Mouse (Mus musculus) liver, adult 2 months (tissue): ENCODE measurements at regions not wholly inside any gene's neighbourhood (a gene's known extent, or its start where the extent isn't known, plus 50 kb on each side); places are given as distances from the start of the nearest gene placed in this dataset.

Experiments used
- DNase-seq: peaks from one replicate; pipeline ENCODE4 v3.0.0-alpha.2; 2011; ENCODE audit warnings: low read depth, low spot score; ENCODE audit errors: extremely low read depth
- H3K27ac ChIP-seq: fragments of 200-500 bp; replicated peaks from 2 replicates; pipeline ENCODE4 v1.5.1; 2012; ENCODE audit warnings: low read depth, mild to moderate bottlenecking, control low read depth, inconsistent platforms, low read length; ENCODE audit not compliant: insufficient read depth
- H3K27me3 ChIP-seq: fragments of 200-500 bp; 2 replicates; pipeline ENCODE4 v1.6.1; 2012; ENCODE audit warnings: mild to moderate bottlenecking, moderate library complexity, low read length, inconsistent platforms; ENCODE audit not compliant: control insufficient read depth, insufficient read depth
- H3K36me3 ChIP-seq: fragments of 200-500 bp; 2 replicates; pipeline ENCODE4 v1.6.1; 2012; ENCODE audit warnings: low read length, inconsistent platforms; ENCODE audit not compliant: control insufficient read depth, insufficient read depth
- H3K4me1 ChIP-seq: fragments of 200-500 bp; 2 replicates; pipeline ENCODE4 v1.6.1; 2011; ENCODE audit warnings: low read length; ENCODE audit not compliant: control insufficient read depth, insufficient read depth
- H3K4me3 ChIP-seq: fragments of 200-500 bp; 2 replicates; pipeline ENCODE4 v1.5.1; 2011; ENCODE audit warnings: low read depth, mild to moderate bottlenecking, control low read depth, low read length, moderate library complexity; ENCODE audit not compliant: insufficient read depth
- H3K79me2 ChIP-seq: fragments of 200-500 bp; 2 replicates; pipeline ENCODE4 v1.6.1; 2012; ENCODE audit warnings: inconsistent platforms, mild to moderate bottlenecking, low read length, moderate library complexity; ENCODE audit not compliant: control insufficient read depth, insufficient read depth
- H3K9ac ChIP-seq: fragments of 200-500 bp; 2 replicates; pipeline ENCODE4 v1.6.1; 2012; ENCODE audit warnings: low read depth, mild to moderate bottlenecking, control low read depth, inconsistent platforms, low read length
- CTCF ChIP-seq: fragments of 200-500 bp; IDR thresholded peaks from 2 replicates; pipeline ENCODE4 v1.5.1; 2011; ENCODE audit warnings: low read depth, low read length, control low read depth
- POLR2A ChIP-seq: fragments of 200-500 bp; IDR thresholded peaks from 2 replicates; pipeline ENCODE4 v1.6.1; 2011; ENCODE audit warnings: low read length, control low read depth; ENCODE audit not compliant: insufficient read depth; ENCODE audit errors: extremely low read depth
- WGBS: fragments of 180-500 bp; shearing (Covaris S2); methylation state at CpG from one replicate; pipeline ENCODE4 v1.1.7; 2018; 5-methylcytosine and 5-hydroxymethylcytosine counted together

DNA sequence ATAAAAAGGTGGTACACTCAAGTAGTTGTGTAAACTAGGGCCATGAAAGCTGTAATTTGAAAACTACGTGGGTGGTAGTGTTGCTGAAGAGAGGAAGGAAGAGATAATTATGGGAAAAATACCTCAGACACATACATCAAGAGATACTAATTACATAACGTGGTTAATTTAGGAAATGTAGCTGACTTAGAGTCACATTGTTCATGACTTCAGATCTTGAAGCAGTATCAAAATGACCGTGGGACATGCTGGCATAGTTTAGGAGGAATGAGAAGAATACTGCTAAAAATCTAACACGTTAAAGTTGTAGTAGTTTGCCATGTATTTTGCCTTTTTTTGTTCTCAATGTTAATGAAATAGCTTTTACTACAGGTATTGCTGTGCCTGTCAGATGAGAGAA lies 445.9 kb upstream of the Sel1l start:
- H3K4me1 ChIP-seq = no peaks in the 10 kb centered on the region
- TF ChIP-seq POLR2A (no peak), CTCF (no peak)
- no peak for DNase-seq
- no peak overlapping the region for H3K27ac ChIP-seq
- no peaks in the 10 kb centered on the region for H3K27me3 ChIP-seq
- no peaks in the 10 kb centered on the region for H3K79me2 ChIP-seq
- no peak overlapping the region for H3K4me3 ChIP-seq
- WGBS = 69% methylated on average over 4 of the region's 4 CpGs
- no peaks in the 10 kb centered on the region for H3K36me3 ChIP-seq
- H3K9ac ChIP-seq = no peak overlapping the region

DNA sequence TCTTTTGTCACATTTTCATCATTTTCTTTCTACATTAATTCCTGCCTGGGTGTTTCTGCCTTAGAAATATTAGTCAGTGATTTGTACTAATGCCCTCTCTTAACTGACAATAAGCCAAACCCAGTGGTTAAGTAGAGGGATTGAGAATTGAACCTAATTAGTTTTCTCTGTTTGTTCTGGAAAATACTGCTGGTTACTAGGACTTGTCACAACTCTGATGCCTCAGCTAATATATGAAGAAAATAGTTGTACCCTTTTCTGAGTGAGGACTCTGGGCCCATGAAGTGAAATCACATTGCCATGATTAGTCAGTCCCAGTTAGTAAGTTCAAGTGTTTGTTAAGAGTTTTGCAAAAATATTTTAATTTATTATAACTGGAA lies 444.4 kb upstream of the Sel1l start:
- Histone ChIP-seq H3K79me2 (no peaks in the 10 kb centered on the region), H3K27me3 (no peaks in the 10 kb centered on the region), H3K4me3 (no peak overlapping the region), H3K36me3 (no peaks in the 10 kb centered on the region), H3K9ac (no peak overlapping the region), H3K4me1 (no peaks in the 10 kb centered on the region), H3K27ac (no peak overlapping the region)
- no peak for DNase-seq
- TF ChIP-seq CTCF = no peak
- TF ChIP-seq POLR2A = no peak

DNA sequence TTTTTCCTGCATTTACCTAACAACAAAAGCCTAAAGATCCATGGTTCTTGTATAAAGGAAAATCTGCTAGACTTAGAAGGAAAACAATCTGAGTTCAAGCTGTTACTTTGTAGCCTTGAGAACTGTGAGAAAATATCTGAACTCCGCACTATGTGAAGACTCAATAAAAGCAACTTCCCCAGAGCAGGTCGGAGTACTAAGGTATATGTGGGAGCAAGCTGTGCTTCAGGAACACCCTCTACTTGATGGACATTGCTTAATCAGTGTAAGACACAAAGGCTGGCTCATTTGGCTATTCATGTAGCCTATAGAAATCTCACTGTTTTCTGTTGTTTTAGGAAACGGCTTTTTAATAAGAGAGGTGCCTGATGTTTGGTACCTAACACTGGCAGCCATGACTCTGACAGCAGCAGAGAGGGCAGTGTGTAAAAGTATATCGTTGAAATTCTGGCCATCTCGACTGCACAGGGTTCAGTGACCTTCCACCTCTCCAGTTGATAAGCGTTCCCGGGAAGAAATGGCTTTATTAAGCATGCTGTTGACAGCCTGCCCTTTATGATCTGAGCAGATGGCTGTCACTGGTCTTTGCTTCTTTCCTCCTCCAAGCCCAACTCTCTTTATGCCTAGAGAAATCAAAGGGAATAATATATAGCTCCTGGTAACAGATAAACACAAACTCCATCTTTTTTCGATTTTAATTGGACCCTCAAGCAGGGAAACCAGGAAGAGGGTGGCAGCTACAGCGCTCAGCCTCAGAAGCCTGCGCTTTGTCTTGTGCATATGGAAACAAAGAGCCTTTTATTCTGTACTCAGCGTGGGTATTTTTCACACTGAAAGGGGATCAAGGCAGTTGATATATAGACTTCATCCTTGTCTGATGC lies 443.7 kb upstream of the Sel1l start:
- WGBS = 58% methylated on average over 11 of the region's 11 CpGs
- Histone ChIP-seq H3K36me3 (no peaks in the 10 kb centered on the region), H3K4me3 (no peak overlapping the region), H3K27me3 (no peaks in the 10 kb centered on the region), H3K27ac (no peak overlapping the region), H3K4me1 (no peaks in the 10 kb centered on the region), H3K9ac (no peak overlapping the region), H3K79me2 (no peaks in the 10 kb centered on the region)
- TF ChIP-seq POLR2A = no peak
- no peak for TF ChIP-seq CTCF
- DNase-seq = no peak

DNA sequence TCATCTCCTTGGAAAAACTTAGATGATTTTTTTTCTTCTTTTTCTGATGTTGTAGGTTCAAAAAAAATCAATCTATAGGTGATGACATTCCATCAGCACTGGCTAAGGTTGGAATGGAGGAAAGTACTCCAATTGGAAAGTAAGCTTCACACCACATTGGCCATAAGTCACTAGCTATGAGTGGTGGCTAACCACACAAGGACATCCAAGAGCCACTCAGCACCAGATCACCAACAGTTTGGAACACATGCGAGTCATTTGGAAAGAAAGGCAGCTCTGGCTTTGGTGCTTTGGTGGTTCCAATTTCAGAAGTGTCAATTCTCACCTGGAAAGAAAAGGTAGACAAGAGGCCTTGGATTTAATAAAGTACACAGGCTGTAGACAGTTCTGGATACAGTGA lies 442.5 kb upstream of the Sel1l start:
- no peak for DNase-seq
- H3K27ac ChIP-seq = no peak overlapping the region
- H3K36me3 ChIP-seq = no peaks in the 10 kb centered on the region
- 66% methylated on average over 1 of the region's 1 CpGs for WGBS
- H3K9ac ChIP-seq = no peak overlapping the region
- H3K27me3 ChIP-seq = no peaks in the 10 kb centered on the region
- no peaks in the 10 kb centered on the region for H3K4me1 ChIP-seq
- H3K4me3 ChIP-seq = no peak overlapping the region
- TF ChIP-seq POLR2A (no peak), CTCF (no peak)
- H3K79me2 ChIP-seq = no peaks in the 10 kb centered on the region

DNA sequence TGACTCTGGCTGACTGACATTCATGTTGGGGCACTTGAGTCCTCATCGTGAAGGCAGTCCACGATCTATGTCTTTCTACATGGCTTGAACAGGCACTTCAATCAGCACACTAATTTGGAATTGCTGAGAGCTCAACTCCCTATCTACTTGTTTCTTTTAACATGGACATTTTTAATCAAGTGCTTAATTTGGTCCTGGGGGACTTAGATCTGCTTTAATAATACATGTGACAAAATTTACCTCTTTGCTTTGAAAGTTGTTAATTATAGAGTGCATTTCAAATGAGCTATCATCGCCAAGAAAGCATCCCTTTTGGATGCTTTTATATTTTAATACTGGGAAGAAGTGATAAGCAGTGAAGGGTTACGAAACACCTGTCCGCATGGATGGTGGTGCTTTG lies 436.6 kb upstream of the Sel1l start:
- H3K4me3 ChIP-seq = no peak overlapping the region
- no peak for DNase-seq
- no peaks in the 10 kb centered on the region for H3K79me2 ChIP-seq
- H3K27ac ChIP-seq = no peak overlapping the region
- H3K4me1 ChIP-seq = no peaks in the 10 kb centered on the region
- TF ChIP-seq CTCF = no peak
- no peak for TF ChIP-seq POLR2A
- no peaks in the 10 kb centered on the region for H3K36me3 ChIP-seq
- no peaks in the 10 kb centered on the region for H3K27me3 ChIP-seq
- no peak overlapping the region for H3K9ac ChIP-seq
- 85% methylated on average over 5 of the region's 5 CpGs for WGBS

DNA sequence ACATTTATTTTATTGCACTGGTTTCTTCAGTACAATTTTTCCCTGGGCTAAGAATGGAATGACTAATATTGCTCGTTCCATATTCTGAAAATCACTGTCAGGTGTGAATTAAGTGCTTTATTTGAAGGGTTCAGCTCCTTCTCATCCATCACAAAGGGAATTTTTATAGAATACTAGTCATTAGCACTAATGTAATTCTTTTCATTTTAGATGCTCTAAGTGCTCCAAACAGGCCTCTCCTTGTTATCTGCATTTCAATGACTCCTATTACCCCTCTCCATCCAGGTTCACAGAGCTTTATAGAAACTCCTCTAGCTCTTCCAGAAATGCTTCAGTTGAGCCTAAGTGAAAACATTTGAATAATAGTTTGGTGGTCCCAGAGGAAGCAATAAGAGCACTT lies 431.5 kb upstream of the Sel1l start:
- WGBS = 48% methylated on average over 1 of the region's 1 CpGs
- Histone ChIP-seq H3K9ac (no peak overlapping the region), H3K27me3 (no peaks in the 10 kb centered on the region), H3K4me1 (no peaks in the 10 kb centered on the region), H3K4me3 (no peak overlapping the region), H3K79me2 (no peaks in the 10 kb centered on the region), H3K27ac (no peak overlapping the region), H3K36me3 (no peaks in the 10 kb centered on the region)
- TF ChIP-seq CTCF (no peak), POLR2A (no peak)
- DNase-seq = no peak
